Mouse (Mus musculus): ENCODE data around the gene Stk39.
"Not testable (repeated sequence)": the region's sequence is repeated elsewhere in the genome, so short reads cannot be mapped to it uniquely, and the experiment has no call there.

The Stk39 gene

GRCm38 (mm10) chr2:68271301-68271700 lies 200.8 kb downstream of the Stk39 start:
- no peak for DNase-seq

GRCm38 (mm10) chr2:68270836-68271235 lies 201.2 kb downstream of the Stk39 start:
- DNase-seq = no peak

GRCm38 (mm10) chr2:68269646-68270045 lies 202.4 kb downstream of the Stk39 start:
- DNase-seq = no peak

GRCm38 (mm10) chr2:68264826-68265225 lies 207.2 kb downstream of the Stk39 start:
- DNase-seq = no peak

DNA sequence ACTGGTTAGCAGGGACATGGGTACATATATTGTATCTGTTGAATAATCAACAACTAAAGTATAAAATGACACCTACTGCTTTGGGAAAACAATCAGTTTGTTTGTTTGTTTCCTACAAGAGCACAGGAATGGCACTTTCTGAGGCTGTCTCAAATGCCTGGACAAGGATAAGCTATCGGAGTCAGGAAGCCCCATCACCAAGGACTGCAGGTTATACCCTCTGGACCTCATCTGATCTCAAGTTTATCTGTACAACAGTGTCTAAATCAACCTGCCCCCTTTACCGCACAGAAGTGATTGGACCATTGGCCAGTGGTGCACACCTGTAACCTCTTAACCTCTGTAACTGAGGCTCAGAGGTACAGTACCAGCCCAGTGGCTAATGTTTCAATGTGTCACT lies 211.2 kb downstream of the Stk39 start:
- DNase-seq = no peak

DNA sequence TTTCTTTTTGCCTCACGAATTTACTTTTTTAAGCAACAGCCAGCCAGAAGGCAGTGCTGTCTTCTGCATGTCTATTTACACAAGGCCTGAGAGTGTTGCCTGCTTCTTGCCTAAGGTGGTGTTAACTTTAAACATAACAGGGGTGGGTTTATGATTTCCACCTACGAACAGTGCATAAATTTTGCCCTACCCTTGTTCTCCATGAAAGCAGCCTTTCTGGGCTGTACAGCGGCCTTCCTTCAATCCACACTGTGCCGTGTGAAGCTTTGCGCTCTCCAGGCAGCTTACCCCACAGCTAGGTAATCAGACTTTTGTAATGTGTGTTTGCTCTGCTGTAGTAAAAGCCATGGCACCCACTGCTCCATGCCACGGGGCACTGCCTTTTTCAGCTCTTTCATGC lies 214.5 kb downstream of the Stk39 start:
- no peak for DNase-seq

- DNase-seq = no peak
These were observed 215.6 kb downstream of the Stk39 start for GRCm38 (mm10) chr2:68256472-68256871.

GRCm38 (mm10) chr2:68254756-68255155 lies 217.3 kb downstream of the Stk39 start:
- DNase-seq = no peak

DNA sequence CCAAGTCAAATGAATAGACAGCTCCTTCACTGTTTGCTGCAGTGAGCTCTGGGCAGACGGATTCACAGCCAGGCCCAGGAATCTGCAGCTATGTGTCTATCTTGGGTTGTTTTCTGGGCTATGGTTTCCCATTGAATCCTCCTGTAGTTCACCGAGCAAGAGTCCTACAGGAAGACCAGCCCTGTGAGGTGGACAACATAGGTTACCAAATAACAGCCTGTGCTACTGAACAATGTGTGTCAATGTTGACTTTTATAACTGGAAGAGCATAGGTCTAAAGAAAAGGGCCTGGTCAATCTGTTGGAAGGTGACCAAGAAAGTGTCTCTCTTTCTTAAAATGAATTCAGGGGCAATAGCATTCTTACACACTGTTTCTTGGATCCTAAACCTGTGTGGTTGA lies 218.8 kb downstream of the Stk39 start:
- no peak for DNase-seq

DNA sequence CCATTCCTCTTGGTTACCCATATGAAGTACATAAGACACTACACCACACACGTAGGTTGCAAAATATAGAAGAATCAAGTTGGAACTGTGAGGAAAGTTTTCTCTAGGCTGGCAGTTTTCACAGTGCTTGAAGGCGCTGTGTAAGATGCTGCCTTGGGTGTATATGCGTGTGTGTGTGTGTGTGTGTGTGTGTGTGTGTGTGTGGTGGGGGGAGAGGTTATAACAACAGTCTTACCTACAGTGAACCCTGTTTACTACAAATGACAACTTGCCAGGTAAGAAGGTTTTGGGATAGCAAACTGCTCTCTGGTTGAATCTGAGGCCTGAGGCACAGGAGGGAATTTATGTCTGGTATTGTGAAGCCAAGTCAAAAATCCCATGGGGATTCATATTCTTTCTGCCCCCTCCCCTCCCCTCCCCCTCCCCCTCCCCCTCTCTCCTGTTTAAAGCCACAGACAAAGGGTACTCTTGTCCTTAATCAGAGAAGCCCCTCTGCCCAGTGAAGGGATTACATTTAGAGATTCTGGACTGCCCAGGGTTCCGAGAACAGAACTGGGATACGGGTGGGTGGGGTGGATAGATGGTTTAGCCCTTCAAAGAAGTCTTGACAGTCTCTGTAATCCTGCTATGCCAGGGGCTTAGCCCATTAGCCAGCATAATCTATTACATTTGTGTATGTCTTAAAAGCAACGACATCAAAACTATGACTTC lies 219.9 kb downstream of the Stk39 start:
- no peak for DNase-seq

GRCm38 (mm10) chr2:68250897-68251296 lies 221.2 kb downstream of the Stk39 start:
- DNase-seq = no peak

DNA sequence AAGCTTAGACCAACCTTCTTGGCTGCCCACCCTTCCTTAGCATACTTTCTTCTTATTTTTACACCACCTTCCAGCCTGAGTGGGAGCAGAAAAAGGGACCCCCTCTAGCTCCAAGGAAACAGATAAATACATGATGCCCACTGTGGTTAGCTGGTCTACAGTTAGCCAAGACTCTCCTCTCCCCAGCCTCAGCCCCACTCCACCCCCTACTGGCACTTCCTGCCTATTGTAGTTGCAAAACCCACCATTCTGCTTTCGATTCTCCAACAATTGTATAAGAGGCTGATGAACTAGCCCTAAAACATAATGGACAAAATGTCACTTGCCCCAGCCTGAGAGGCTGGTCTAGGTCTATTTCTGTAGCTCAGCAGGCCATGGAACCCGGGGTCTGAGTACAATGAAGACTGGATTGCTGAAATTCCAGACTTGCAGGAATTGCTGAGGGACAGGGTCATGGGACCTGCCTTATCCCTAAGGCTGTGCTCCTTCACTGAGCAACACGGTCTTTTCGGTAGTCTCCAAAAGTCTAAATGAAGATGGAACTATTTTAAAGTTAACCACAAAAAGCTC lies 222.1 kb downstream of the Stk39 start:
- no peak for DNase-seq

- no peak for DNase-seq
These were observed 225.8 kb downstream of the Stk39 start for GRCm38 (mm10) chr2:68246284-68246683.

DNA sequence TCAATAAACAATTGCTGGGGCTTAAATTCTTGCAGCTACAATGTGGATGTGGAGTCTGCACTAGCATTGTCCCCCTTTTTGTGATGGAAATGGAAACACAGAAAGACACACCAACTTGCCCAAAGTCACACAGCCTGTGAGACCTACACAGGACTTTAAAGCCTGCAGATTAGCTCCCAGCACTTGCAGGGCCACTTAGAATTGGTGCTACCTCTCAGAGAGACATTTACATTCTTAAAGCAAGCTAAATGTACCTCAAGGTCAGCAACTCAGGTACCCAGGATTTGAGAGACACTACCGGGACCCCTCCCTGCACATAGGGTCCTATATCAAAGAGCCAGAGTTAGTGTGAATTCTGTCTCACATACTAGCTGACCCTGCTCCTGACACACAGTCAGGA lies 227.5 kb downstream of the Stk39 start:
- DNase-seq = no peak

DNA sequence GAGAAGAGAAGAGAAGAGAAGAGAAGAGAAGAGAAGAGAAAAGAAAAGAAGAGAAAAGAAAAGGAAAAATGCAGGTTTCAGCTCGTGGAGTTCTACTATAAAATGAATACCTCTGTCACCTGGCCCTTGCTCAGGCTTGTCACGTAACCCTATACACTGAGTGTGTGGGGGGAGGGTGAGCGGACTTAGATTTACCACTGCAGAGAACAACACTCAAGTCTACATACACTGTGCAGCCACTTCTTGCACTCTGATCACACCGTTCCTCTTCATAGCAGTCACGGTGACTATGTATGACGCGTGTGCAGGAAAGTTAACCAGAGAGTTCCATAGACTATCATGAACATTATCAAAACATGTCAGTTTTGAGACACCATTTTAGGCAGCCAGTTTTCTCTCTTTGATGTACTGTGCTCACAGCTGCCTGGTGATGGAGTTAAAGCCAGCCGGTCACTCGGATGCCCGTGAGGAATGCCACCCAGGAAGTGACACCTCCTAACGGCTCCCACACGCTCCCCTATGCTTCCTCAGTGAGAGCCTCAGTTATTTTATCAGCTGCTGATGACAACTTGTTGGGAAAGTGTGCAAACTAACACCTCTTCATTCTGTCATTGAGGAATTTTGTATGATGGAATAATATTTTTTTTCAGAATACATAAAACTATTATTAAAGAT lies 228.1 kb downstream of the Stk39 start:
- no peak for DNase-seq

DNA sequence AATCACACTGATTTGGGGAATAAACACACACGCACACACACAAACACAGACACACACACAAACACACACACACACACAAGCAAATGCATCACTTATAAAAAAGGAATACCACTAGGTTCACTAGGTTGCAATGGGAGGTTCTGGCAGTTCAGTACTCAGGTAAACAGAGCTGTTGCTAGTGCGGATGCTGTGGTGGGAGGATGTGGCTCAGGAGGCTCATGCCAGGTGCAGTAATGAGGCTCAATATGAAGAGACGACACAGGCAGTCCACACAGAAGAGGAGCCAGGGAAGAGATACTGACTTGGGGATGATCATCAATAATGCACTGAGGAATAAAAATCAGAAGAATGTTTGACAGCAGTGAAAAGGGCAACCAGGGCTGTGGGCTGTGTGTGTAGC lies 228.8 kb downstream of the Stk39 start:
- no peak for DNase-seq

GRCm38 (mm10) chr2:68242069-68242468 lies 230.0 kb downstream of the Stk39 start:
- DNase-seq = no peak

GRCm38 (mm10) chr2:68241640-68242039 lies 230.4 kb downstream of the Stk39 start:
- no peak for DNase-seq

- DNase-seq = not testable (repeated sequence)
These were observed 232.7 kb downstream of the Stk39 start for GRCm38 (mm10) chr2:68239415-68239814.

GRCm38 (mm10) chr2:68232929-68233328 lies 239.1 kb downstream of the Stk39 start:
- DNase-seq = no peak

GRCm38 (mm10) chr2:68229872-68230271 lies 242.2 kb downstream of the Stk39 start:
- DNase-seq = no peak

- no peak for DNase-seq
These were observed 243.0 kb downstream of the Stk39 start for GRCm38 (mm10) chr2:68229081-68229480.

GRCm38 (mm10) chr2:68222227-68222873 lies 249.7 kb downstream of the Stk39 start:
- DNase-seq = peak; percentile 26

- DNase-seq = no peak
These were observed 250.8 kb downstream of the Stk39 start for GRCm38 (mm10) chr2:68221226-68221625.

All from kidney, adult 11 months (tissue).